Mouse (Mus musculus): ENCODE measurements around the gene Fam217b.

Fam217b gene

GRCm38 (mm10) chr2:178437311-178437710 lies 23.0 kb downstream of the Fam217b start:
- no peak for DNase-seq (ENCODE audit: low spot score)

GRCm38 (mm10) chr2:178449386-178449785 lies 35.1 kb downstream of the Fam217b start:
- no peak for DNase-seq (ENCODE audit: low spot score)

DNA sequence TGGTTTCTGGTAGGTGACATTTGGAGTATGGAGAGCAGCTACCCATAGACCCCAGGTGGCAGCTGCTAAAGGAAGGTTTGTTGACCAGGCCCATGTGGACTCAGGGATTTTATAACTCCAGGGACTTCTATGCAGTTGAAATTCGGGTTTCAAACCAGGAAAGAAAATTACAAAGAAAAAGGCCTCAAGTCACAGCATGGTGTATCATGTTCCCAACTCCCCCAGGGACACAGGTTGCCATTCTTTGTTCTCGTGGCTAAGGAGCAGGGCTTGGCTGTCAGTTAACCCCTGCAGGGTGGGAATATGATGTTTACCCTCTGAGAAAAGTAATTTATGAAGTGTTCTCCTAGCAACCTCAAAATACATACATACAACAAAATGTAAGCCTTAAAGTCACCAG lies 35.9 kb downstream of the Fam217b start:
- DNase-seq (ENCODE audit: low spot score) = no peak

DNA sequence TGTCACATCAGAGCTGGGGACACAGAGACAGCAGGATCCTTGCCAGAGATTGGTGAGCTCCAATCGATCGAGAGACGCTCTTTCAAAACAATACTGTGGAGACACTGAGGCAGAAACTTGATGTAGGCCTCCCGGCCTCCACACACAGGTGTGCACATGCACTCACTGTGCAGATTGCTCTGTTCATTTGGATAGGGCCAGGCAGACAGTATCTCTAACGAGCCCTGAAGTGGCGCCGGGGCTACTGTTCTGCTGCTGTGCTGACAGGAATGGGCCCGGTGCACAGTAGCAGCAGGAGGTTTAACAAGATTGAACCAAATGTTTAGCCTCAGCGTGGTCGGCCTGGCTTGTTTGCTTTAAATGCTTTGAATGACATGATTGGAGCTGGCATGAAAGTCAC lies 36.6 kb downstream of the Fam217b start:
- DNase-seq (ENCODE audit: low spot score) = no peak

DNA sequence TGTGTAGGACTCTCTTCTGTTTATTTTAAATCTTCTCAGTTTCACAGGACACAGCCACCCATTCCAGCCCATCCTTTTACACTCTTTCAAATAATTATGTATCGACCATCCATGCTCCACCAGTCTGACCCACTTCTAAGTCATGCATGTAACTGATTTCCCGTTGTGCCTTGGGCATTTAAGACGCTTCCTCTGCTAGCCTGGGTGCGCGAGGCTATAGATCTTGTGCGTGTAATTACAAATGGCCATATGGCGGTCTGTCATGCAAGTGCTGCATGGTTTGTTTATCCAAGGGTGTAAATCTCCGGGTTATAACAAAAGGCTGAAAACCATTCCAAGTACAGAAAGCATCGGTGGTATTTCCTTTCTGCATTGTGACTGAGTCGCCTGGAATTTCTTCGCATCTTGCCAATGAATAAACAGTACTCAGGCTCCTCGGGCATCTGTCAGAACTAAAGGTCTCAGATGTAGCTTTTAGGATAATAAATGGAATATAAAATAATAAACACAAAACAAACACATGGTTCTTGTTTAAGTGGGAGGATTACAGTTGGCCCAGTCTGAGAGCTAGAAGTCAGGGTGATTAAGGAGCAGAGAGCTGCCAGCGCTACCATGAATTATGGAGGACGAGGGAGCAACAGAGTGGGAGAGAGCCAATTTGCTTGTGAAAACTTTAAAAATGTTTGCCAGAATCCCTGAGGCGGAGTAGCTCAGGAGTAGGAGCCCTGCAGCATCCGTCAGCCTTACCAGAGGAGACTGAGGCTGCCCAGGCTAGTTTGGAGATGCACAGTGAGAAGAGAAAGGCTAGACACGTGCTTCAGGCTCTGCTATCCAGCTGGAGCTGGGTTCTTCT lies 40.6 kb downstream of the Fam217b start:
- DNase-seq (ENCODE audit: low spot score) = peak; percentile 12

GRCm38 (mm10) chr2:178457414-178457813 lies 43.1 kb downstream of the Fam217b start:
- no peak for DNase-seq (ENCODE audit: low spot score)

GRCm38 (mm10) chr2:178460353-178460752 lies 46.0 kb downstream of the Fam217b start:
- DNase-seq (ENCODE audit: low spot score) = no peak

- DNase-seq (ENCODE audit: low spot score) = no peak
These were observed 57.5 kb downstream of the Fam217b start for GRCm38 (mm10) chr2:178471546-178472480.

- DNase-seq (ENCODE audit: low spot score) = no peak
These were observed 59.6 kb downstream of the Fam217b start for GRCm38 (mm10) chr2:178473916-178474315.

All from layer of hippocampus, adult 9-10 months (tissue).